Mouse (Mus musculus): ENCODE measurements at regions not wholly inside any gene's neighbourhood (a gene's known extent, or its start where the extent isn't known, plus 50 kb on each side); places are given as distances from the start of the nearest gene placed in this dataset.

- no peak overlapping the region for H3K4me3 ChIP-seq (ENCODE audit: low read depth, low read length)
- H3K27ac ChIP-seq (ENCODE audit: low read depth), result no peak overlapping the region
- H3K36me3 ChIP-seq (replicated peaks; ENCODE audit: insufficient read depth, low read length), result no peaks in the 10 kb centered on the region
- WGBS (ENCODE audit: insufficient replicate concordance), result 51% methylated on average over 2 of the region's 2 CpGs
- H3K4me1 ChIP-seq (ENCODE audit: insufficient read depth), result no peaks in the 10 kb centered on the region
- no peaks in the 10 kb centered on the region for H3K9me3 ChIP-seq (ENCODE audit: low read length)
- no peak overlapping the region for H3K4me2 ChIP-seq (ENCODE audit: low read depth, low read length)
- DNase-seq (no peak), ATAC-seq (no peak)
- no peak overlapping the region for H3K9ac ChIP-seq (replicated peaks)
- no peaks in the 10 kb centered on the region for H3K27me3 ChIP-seq (ENCODE audit: insufficient read depth, low read length)
- TF ChIP-seq EP300 (IDR thresholded peaks at IDR 0.05; ENCODE audit: low read depth) (no peak), CTCF (IDR thresholded peaks at IDR 0.05; ENCODE audit: low read depth) (no peak)
These were observed 169.9 kb upstream of the Sesn3 start for GRCm38 (mm10) chr9:14104921-14105320.

DNA sequence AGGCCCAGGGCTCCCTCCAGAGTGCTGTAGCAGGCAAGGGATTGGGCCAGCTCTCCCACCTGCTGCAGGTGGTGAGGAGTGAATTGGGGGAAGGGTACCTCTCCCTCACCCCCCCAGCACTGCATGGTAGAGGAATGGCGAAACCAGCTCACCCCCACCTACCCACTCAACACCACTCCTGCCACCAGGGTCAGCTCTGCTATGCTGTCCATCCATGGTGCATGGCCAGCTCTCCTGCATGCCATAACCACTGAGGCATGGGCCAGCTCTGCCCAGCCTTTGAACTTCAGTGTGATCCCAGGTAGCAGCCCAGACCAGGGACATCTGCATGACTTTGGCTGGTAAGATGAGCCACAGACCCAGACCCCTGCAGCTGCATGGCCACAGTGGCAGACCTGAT, 168.5 kb upstream of the Sesn3 start:
- H3K9me3 ChIP-seq (ENCODE audit: low read length), result no peaks in the 10 kb centered on the region
- no peaks in the 10 kb centered on the region for H3K36me3 ChIP-seq (replicated peaks; ENCODE audit: insufficient read depth, low read length)
- WGBS (ENCODE audit: insufficient replicate concordance), result 64% methylated on average over 1 of the region's 1 CpGs
- no peak overlapping the region for H3K27ac ChIP-seq (ENCODE audit: low read depth)
- H3K4me2 ChIP-seq (ENCODE audit: low read depth, low read length), result no peak overlapping the region
- DNase-seq, result no peak
- ATAC-seq, result no peak
- TF ChIP-seq EP300 (IDR thresholded peaks at IDR 0.05; ENCODE audit: low read depth) (no peak), CTCF (IDR thresholded peaks at IDR 0.05; ENCODE audit: low read depth) (no peak)
- H3K9ac ChIP-seq (replicated peaks), result no peak overlapping the region
- H3K4me3 ChIP-seq (ENCODE audit: low read depth, low read length), result no peak overlapping the region
- no peaks in the 10 kb centered on the region for H3K4me1 ChIP-seq (ENCODE audit: insufficient read depth)
- H3K27me3 ChIP-seq (ENCODE audit: insufficient read depth, low read length), result no peaks in the 10 kb centered on the region

GRCm38 (mm10) chr9:14108798-14109197, 166.1 kb upstream of the Sesn3 start:
- TF ChIP-seq CTCF (IDR thresholded peaks at IDR 0.05; ENCODE audit: low read depth), result no peak
- no peak for TF ChIP-seq EP300 (IDR thresholded peaks at IDR 0.05; ENCODE audit: low read depth)
- DNase-seq, result no peak
- WGBS (ENCODE audit: insufficient replicate concordance), result 75% methylated on average over 4 of the region's 4 CpGs
- ATAC-seq, result no peak
- Histone ChIP-seq H3K27ac (ENCODE audit: low read depth) (no peak overlapping the region), H3K9ac (replicated peaks) (no peak overlapping the region), H3K4me3 (ENCODE audit: low read depth, low read length) (no peak overlapping the region), H3K36me3 (replicated peaks; ENCODE audit: insufficient read depth, low read length) (no peaks in the 10 kb centered on the region), H3K9me3 (ENCODE audit: low read length) (no peaks in the 10 kb centered on the region), H3K4me1 (ENCODE audit: insufficient read depth) (no peaks in the 10 kb centered on the region), H3K4me2 (ENCODE audit: low read depth, low read length) (no peak overlapping the region), H3K27me3 (ENCODE audit: insufficient read depth, low read length) (no peaks in the 10 kb centered on the region)

DNA sequence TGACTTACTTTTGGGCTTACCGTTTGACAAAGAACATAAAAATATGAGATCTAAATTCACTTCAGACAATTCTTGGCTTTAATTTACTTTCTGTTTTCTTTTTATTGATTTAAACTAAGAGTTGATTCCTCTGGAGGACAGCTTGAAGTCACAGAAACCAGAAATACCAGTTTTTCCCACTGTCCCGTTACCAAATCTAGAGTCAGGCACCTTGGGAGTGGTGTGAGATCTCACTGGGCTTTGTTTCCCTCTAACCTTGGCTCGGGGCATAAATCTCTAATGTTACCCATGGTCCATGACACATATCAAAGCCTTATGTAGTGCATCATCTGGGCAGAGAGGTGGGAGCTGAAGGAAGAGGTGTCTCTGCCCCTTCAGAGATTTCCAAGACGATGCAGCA, 165.4 kb upstream of the Sesn3 start:
- Histone ChIP-seq H3K4me1 (ENCODE audit: insufficient read depth) (no peaks in the 10 kb centered on the region), H3K9me3 (ENCODE audit: low read length) (no peaks in the 10 kb centered on the region), H3K36me3 (replicated peaks; ENCODE audit: insufficient read depth, low read length) (no peaks in the 10 kb centered on the region), H3K4me3 (ENCODE audit: low read depth, low read length) (no peak overlapping the region), H3K27me3 (ENCODE audit: insufficient read depth, low read length) (no peaks in the 10 kb centered on the region), H3K4me2 (ENCODE audit: low read depth, low read length) (no peak overlapping the region), H3K9ac (replicated peaks) (no peak overlapping the region), H3K27ac (ENCODE audit: low read depth) (no peak overlapping the region)
- TF ChIP-seq EP300 (IDR thresholded peaks at IDR 0.05; ENCODE audit: low read depth) (no peak), CTCF (IDR thresholded peaks at IDR 0.05; ENCODE audit: low read depth) (no peak)
- WGBS (ENCODE audit: insufficient replicate concordance), result 65% methylated on average over 4 of the region's 4 CpGs
- ATAC-seq (no peak), DNase-seq (no peak)

- DNase-seq (no peak), ATAC-seq (no peak)
- Histone ChIP-seq H3K4me2 (ENCODE audit: low read depth, low read length) (no peak overlapping the region), H3K4me3 (ENCODE audit: low read depth, low read length) (no peak overlapping the region), H3K4me1 (ENCODE audit: insufficient read depth) (no peaks in the 10 kb centered on the region), H3K9me3 (ENCODE audit: low read length) (no peaks in the 10 kb centered on the region), H3K27ac (ENCODE audit: low read depth) (no peak overlapping the region), H3K9ac (replicated peaks) (no peak overlapping the region), H3K27me3 (ENCODE audit: insufficient read depth, low read length) (no peaks in the 10 kb centered on the region), H3K36me3 (replicated peaks; ENCODE audit: insufficient read depth, low read length) (no peaks in the 10 kb centered on the region)
- 40% methylated on average over 2 of the region's 2 CpGs for WGBS (ENCODE audit: insufficient replicate concordance)
- TF ChIP-seq CTCF (IDR thresholded peaks at IDR 0.05; ENCODE audit: low read depth) (no peak), EP300 (IDR thresholded peaks at IDR 0.05; ENCODE audit: low read depth) (no peak)
These were observed 163.2 kb upstream of the Sesn3 start for GRCm38 (mm10) chr9:14111713-14112112.

GRCm38 (mm10) chr9:14115521-14115920, 159.3 kb upstream of the Sesn3 start:
- no peak for TF ChIP-seq CTCF (IDR thresholded peaks at IDR 0.05; ENCODE audit: low read depth)
- TF ChIP-seq EP300 (IDR thresholded peaks at IDR 0.05; ENCODE audit: low read depth), result no peak
- no peaks in the 10 kb centered on the region for H3K9me3 ChIP-seq (ENCODE audit: low read length)
- H3K4me1 ChIP-seq (ENCODE audit: insufficient read depth), result no peaks in the 10 kb centered on the region
- H3K9ac ChIP-seq (replicated peaks), result no peak overlapping the region
- no peak for DNase-seq
- no peak overlapping the region for H3K4me3 ChIP-seq (ENCODE audit: low read depth, low read length)
- ATAC-seq, result no peak
- no peak overlapping the region for H3K4me2 ChIP-seq (ENCODE audit: low read depth, low read length)
- no peak overlapping the region for H3K27ac ChIP-seq (ENCODE audit: low read depth)
- WGBS (ENCODE audit: insufficient replicate concordance), result 32% methylated on average over 3 of the region's 3 CpGs
- no peaks in the 10 kb centered on the region for H3K27me3 ChIP-seq (ENCODE audit: insufficient read depth, low read length)
- no peaks in the 10 kb centered on the region for H3K36me3 ChIP-seq (replicated peaks; ENCODE audit: insufficient read depth, low read length)
